Mouse (Mus musculus) heart, adult 2 months (tissue): Measurements from ENCODE around the gene Luc7l3.

Source experiments
- CTCF ChIP-seq: fragments of 200-600 bp; IDR thresholded peaks from 2 replicates; pipeline ENCODE4 v1.8.1; 2022; ENCODE audit warnings: antibody characterized with exemption, mild to moderate bottlenecking, moderate library complexity
- EP300 ChIP-seq: fragments of 200-500 bp; IDR thresholded peaks from 2 replicates; pipeline ENCODE4 v1.6.1; 2011; ENCODE audit warnings: low read depth, low read length, control low read depth; ENCODE audit not compliant: insufficient read depth
- POLR2A ChIP-seq: fragments of 200-500 bp; IDR thresholded peaks from 2 replicates; pipeline ENCODE4 v1.6.1; 2011; ENCODE audit warnings: mild to moderate bottlenecking, low read depth, low read length, control low read depth; ENCODE audit not compliant: insufficient read depth

- TF ChIP-seq POLR2A (no peak), CTCF (no peak), EP300 (no peak)
Measured at GRCm38 (mm10) chr11:94332726-94333125, 10.9 kb upstream of the Luc7l3 start.
